Mouse (Mus musculus) spleen, adult 2 months (tissue): Measurements from ENCODE around the gene Olfr203.

Experiments
- CTCF ChIP-seq: fragments of 200-500 bp; IDR thresholded peaks from 2 replicates; pipeline ENCODE4 v1.5.1; 2011; ENCODE audit warnings: mild to moderate bottlenecking, inconsistent platforms; ENCODE audit not compliant: insufficient read depth, insufficient read length, insufficient replicate concordance; ENCODE audit errors: extremely low read depth
- POLR2A ChIP-seq: fragments of 200-500 bp; IDR thresholded peaks from 2 replicates; pipeline ENCODE4 v1.6.1; 2011; ENCODE audit warnings: low read depth, low read length, inconsistent platforms

- TF ChIP-seq CTCF (no peak), POLR2A (no peak)
Observed at GRCm38 (mm10) chr16:59249684-59250083, 49.0 kb upstream of the Olfr203 start.
